Mouse (Mus musculus) layer of hippocampus, postnatal 36 days (tissue): ENCODE data around the gene Kcnk1. TPM values are rescaled to one million over a fixed set of nuclear protein-coding genes. Genes with fewer than 3 reads are reported as not detected.
A peak's percentile ranks its signal among the peaks of the same experiment; 100 is the strongest.

Experiments used
- DNase-seq, 2 experiments: peaks; one replicate each; pipeline ENCODE4 v3.0.0; 2022
- total RNA-seq, 2 experiments: library from RNA; stranded (reverse); gene quantifications; 2 replicates each; pipeline ENCODE4 v1.2.3; 2021

The Kcnk1 gene
- total RNA-seq, 2 experiments from 2014 or later = 69.4 to 82.5 TPM

- DNase-seq = no peak
Measured at GRCm38 (mm10) chr8:126045751-126046150, 50.8 kb downstream of the Kcnk1 start.

GRCm38 (mm10) chr8:126053911-126054310 lies 58.9 kb downstream of the Kcnk1 start:
- DNase-seq = no peak

- no peak for DNase-seq
Measured at GRCm38 (mm10) chr8:126058876-126059275, 63.9 kb downstream of the Kcnk1 start.

- no peak for DNase-seq
Measured at GRCm38 (mm10) chr8:126062844-126063243, 67.9 kb downstream of the Kcnk1 start.

GRCm38 (mm10) chr8:126063832-126064409 lies 69.0 kb downstream of the Kcnk1 start:
- DNase-seq = peak; percentile 34 to 38

GRCm38 (mm10) chr8:126064587-126065145 lies 69.7 kb downstream of the Kcnk1 start:
- DNase-seq = no peak

GRCm38 (mm10) chr8:126067306-126067705 lies 72.3 kb downstream of the Kcnk1 start:
- DNase-seq = no peak

GRCm38 (mm10) chr8:126068136-126068535 lies 73.2 kb downstream of the Kcnk1 start:
- DNase-seq = no peak

GRCm38 (mm10) chr8:126072678-126073077 lies 77.7 kb downstream of the Kcnk1 start:
- no peak for DNase-seq

- peak; percentile 38 to 46 for DNase-seq
Measured at GRCm38 (mm10) chr8:126073141-126073740, 78.3 kb downstream of the Kcnk1 start.

GRCm38 (mm10) chr8:126074111-126074510 lies 79.1 kb downstream of the Kcnk1 start:
- no peak for DNase-seq

GRCm38 (mm10) chr8:126075400-126075799 lies 80.4 kb downstream of the Kcnk1 start:
- DNase-seq = peak; percentile 72 to 78

Other genes starting within 250 kb of the Kcnk1 start
- gene Pcnx2, start 96.9 kb upstream of the Kcnk1 start, total RNA-seq = 10 to 100 TPM; 60.1 to 64.6 TPM
- 1 to 10 TPM in 1 of 2 experiments, under 1 TPM in 1; 0.91 to 1.3 TPM for gene Map3k21, start 84.7 kb upstream of the Kcnk1 start, total RNA-seq